Mouse (Mus musculus): ENCODE measurements around the gene Aip. TPM values are rescaled to one million over a fixed set of nuclear protein-coding genes. Genes with fewer than 3 reads are reported as not detected.

The Aip gene
- polyA plus RNA-seq, 1 experiment from 2014 or later, result 91.2 TPM

DNA sequence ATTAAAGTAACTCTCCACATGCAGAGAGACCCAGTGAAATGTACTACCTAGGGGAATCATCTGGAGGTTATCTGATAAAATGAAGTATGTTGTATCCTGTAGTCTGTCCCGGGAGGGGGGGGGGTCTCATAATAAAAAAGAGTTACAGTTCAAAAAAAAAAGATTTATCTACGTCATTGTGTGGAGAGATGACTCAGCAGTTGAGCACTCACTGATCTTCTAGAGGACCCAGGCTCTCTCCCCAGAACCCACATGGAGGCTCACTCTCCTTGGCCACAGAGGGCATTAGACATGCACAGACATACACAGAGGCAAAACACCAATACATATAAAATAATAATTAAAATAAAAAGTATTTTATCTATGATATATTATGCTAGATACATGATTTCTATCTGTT, 34.3 kb downstream of the Aip start:
- Histone ChIP-seq H3K9me3 (ENCODE audit: control insufficient read depth, low read length) (no peaks in the 10 kb centered on the region), H3K4me3 (ENCODE audit: low read depth, low read length) (no peak overlapping the region), H3K4me2 (ENCODE audit: low read depth, severe bottlenecking) (no peak overlapping the region), H3K36me3 (ENCODE audit: control insufficient read depth, insufficient read depth, low read length) (no peaks in the 10 kb centered on the region), H3K27me3 (ENCODE audit: control insufficient read depth, insufficient read depth, low read length) (no peaks in the 10 kb centered on the region), H3K4me1 (ENCODE audit: control insufficient read depth, insufficient read depth, low read length) (peaks cover 3% of the 10 kb centered on the region; the same call in 1 of the 2 replicates), H3K27ac (replicated peaks; ENCODE audit: low read depth, low read length) (no peak overlapping the region), H3K9ac (ENCODE audit: low read length) (no peak overlapping the region)
- 72% methylated on average over 2 of the region's 2 CpGs for WGBS
- DNase-seq (ENCODE audit: low spot score) (no peak), ATAC-seq (ENCODE audit: insufficient number of reproducible peaks, low FRiP score, low TSS enrichment, low read depth) (no peak)

DNA sequence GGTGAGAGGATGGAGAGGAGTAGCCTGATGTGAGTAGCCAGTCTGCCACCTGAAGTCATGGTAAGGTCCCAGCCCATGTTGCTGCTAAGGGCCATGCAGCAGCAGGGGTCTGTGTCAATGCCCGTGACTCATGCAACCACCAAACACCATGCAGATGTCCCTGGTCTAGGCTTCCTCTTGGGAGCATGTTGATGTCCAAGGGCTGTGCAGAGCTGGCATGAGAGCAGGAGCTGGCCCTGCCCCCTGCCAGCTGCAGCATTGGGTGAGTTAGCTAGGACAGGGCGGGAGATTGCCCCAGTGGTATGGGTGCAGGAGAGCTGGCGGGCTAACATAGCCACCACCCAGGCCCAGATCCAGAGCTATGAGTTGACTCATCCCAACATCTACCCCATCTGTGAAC, 35.2 kb downstream of the Aip start:
- no peak overlapping the region for H3K27ac ChIP-seq (replicated peaks; ENCODE audit: low read depth, low read length)
- 89% methylated on average over 3 of the region's 3 CpGs for WGBS
- H3K36me3 ChIP-seq (ENCODE audit: control insufficient read depth, insufficient read depth, low read length), result no peaks in the 10 kb centered on the region
- no peaks in the 10 kb centered on the region for H3K4me1 ChIP-seq (ENCODE audit: control insufficient read depth, insufficient read depth, low read length)
- DNase-seq (ENCODE audit: low spot score) (no peak), ATAC-seq (ENCODE audit: insufficient number of reproducible peaks, low FRiP score, low TSS enrichment, low read depth) (no peak)
- H3K9ac ChIP-seq (ENCODE audit: low read length), result no peak overlapping the region
- H3K9me3 ChIP-seq (ENCODE audit: control insufficient read depth, low read length), result no peaks in the 10 kb centered on the region
- H3K4me2 ChIP-seq (ENCODE audit: low read depth, severe bottlenecking), result no peak overlapping the region
- H3K4me3 ChIP-seq (ENCODE audit: low read depth, low read length), result no peak overlapping the region
- H3K27me3 ChIP-seq (ENCODE audit: control insufficient read depth, insufficient read depth, low read length), result no peaks in the 10 kb centered on the region

DNA sequence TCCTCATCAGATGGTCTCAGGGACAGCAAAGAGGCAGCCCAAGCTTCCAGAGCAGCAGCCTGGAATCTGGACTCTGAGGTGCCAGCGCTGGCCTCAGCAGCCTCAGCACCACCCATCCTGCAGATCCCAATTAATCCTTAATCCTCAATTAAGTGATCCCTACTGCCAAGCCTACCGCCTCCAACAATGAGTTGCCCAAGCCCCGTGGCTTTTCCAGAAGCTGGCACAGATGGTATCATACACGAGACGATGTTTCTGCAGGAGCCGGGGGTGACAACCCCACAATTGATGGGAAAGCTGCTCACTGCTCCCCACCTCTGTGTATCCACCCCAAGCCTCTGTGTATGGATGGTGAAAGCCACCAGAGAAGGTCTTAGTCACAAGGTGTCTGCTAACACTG, 36.5 kb downstream of the Aip start:
- DNase-seq (ENCODE audit: low spot score) (no peak), ATAC-seq (ENCODE audit: insufficient number of reproducible peaks, low FRiP score, low TSS enrichment, low read depth) (no peak)
- Histone ChIP-seq H3K36me3 (ENCODE audit: control insufficient read depth, insufficient read depth, low read length) (no peaks in the 10 kb centered on the region), H3K9me3 (ENCODE audit: control insufficient read depth, low read length) (no peaks in the 10 kb centered on the region), H3K4me1 (ENCODE audit: control insufficient read depth, insufficient read depth, low read length) (no peaks in the 10 kb centered on the region), H3K4me2 (ENCODE audit: low read depth, severe bottlenecking) (no peak overlapping the region), H3K27me3 (ENCODE audit: control insufficient read depth, insufficient read depth, low read length) (peaks cover 3% of the 10 kb centered on the region; the same call in 1 of the 2 replicates), H3K9ac (ENCODE audit: low read length) (no peak overlapping the region), H3K27ac (replicated peaks; ENCODE audit: low read depth, low read length) (no peak overlapping the region), H3K4me3 (ENCODE audit: low read depth, low read length) (no peak overlapping the region)
- WGBS, result 85% methylated on average over 6 of the region's 6 CpGs

DNA sequence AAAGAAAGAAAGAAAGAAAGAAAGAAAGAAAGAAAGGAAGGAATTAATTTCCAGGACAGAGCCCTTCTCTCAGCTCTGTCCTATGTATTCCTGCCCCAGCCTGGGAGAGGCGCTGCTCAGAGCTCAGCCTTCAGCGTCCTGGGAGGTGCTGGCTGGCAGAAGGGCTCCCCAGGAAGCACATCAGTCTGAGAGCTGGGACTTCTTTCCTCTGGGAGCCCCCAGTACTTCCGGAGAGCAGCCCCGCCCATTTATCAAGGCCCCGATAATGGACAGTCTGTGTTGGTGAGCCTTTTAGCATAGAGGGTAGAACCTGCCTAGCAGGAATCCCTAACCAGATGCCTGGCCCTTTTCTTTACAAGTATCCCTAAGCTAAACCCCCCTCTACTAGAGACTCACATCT, 37.5 kb downstream of the Aip start:
- 58% methylated on average over 5 of the region's 5 CpGs for WGBS
- no peak overlapping the region for H3K27ac ChIP-seq (replicated peaks; ENCODE audit: low read depth, low read length)
- ATAC-seq (ENCODE audit: insufficient number of reproducible peaks, low FRiP score, low TSS enrichment, low read depth) (no peak), DNase-seq (ENCODE audit: low spot score) (no peak)
- H3K4me2 ChIP-seq (ENCODE audit: low read depth, severe bottlenecking), result no peak overlapping the region
- H3K4me1 ChIP-seq (ENCODE audit: control insufficient read depth, insufficient read depth, low read length), result no peaks in the 10 kb centered on the region
- no peak overlapping the region for H3K4me3 ChIP-seq (ENCODE audit: low read depth, low read length)
- no peaks in the 10 kb centered on the region for H3K36me3 ChIP-seq (ENCODE audit: control insufficient read depth, insufficient read depth, low read length)
- no peaks in the 10 kb centered on the region for H3K9me3 ChIP-seq (ENCODE audit: control insufficient read depth, low read length)
- peaks cover 3% of the 10 kb centered on the region; the same call in 1 of the 2 replicates for H3K27me3 ChIP-seq (ENCODE audit: control insufficient read depth, insufficient read depth, low read length)
- H3K9ac ChIP-seq (ENCODE audit: low read length), result no peak overlapping the region

DNA sequence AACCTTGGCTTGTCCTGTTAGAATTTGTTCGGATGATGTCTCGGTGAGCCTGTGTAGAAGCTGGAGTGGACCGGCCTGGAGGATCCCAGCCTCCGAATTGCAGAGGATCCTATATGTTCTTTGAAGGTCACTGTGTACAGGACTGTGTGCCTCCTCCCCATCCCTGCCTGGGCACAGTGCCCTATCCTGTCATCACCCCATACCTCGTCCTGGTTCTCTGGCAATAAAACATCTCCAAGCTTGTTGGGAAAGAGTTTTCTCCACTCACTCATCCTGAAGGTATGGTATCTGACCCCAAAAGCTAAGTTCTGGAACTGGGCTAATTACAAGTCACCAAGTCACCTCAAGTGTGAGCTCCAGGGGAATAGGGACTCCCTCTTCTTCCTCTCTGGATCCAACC, 38.6 kb downstream of the Aip start:
- DNase-seq (ENCODE audit: low spot score) (no peak), ATAC-seq (ENCODE audit: insufficient number of reproducible peaks, low FRiP score, low TSS enrichment, low read depth) (no peak)
- Histone ChIP-seq H3K9ac (ENCODE audit: low read length) (no peak overlapping the region), H3K4me2 (ENCODE audit: low read depth, severe bottlenecking) (no peak overlapping the region), H3K27me3 (ENCODE audit: control insufficient read depth, insufficient read depth, low read length) (peaks cover 3% of the 10 kb centered on the region; the same call in 1 of the 2 replicates), H3K4me1 (ENCODE audit: control insufficient read depth, insufficient read depth, low read length) (no peaks in the 10 kb centered on the region), H3K9me3 (ENCODE audit: control insufficient read depth, low read length) (no peaks in the 10 kb centered on the region), H3K4me3 (ENCODE audit: low read depth, low read length) (no peak overlapping the region), H3K36me3 (ENCODE audit: control insufficient read depth, insufficient read depth, low read length) (no peaks in the 10 kb centered on the region), H3K27ac (replicated peaks; ENCODE audit: low read depth, low read length) (no peak overlapping the region)
- 85% methylated on average over 5 of the region's 5 CpGs for WGBS

DNA sequence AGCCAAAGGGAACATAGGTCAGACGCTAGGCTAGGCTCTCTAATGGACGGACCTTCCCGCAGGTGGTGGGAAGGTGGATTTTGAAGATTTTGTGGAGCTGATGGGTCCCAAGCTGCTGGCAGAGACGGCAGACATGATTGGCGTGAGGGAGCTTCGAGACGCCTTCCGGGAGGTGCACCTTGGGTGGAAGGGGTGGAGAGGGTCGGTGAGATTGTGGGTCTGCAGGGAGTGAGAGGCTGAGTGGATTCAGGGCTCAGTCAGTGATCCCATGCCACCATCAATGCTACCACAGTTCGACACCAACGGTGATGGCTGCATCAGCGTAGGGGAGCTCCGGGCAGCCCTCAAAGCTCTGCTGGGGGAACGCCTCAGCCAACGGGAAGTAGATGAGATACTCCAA, 39.5 kb downstream of the Aip start:
- ATAC-seq (ENCODE audit: insufficient number of reproducible peaks, low FRiP score, low TSS enrichment, low read depth), result no peak
- no peak overlapping the region for H3K4me3 ChIP-seq (ENCODE audit: low read depth, low read length)
- no peak for DNase-seq (ENCODE audit: low spot score)
- peaks cover 3% of the 10 kb centered on the region; the same call in 1 of the 2 replicates for H3K27me3 ChIP-seq (ENCODE audit: control insufficient read depth, insufficient read depth, low read length)
- H3K9me3 ChIP-seq (ENCODE audit: control insufficient read depth, low read length), result no peaks in the 10 kb centered on the region
- H3K9ac ChIP-seq (ENCODE audit: low read length), result no peak overlapping the region
- no peak overlapping the region for H3K4me2 ChIP-seq (ENCODE audit: low read depth, severe bottlenecking)
- 90% methylated on average over 15 of the region's 15 CpGs for WGBS
- H3K27ac ChIP-seq (replicated peaks; ENCODE audit: low read depth, low read length), result no peak overlapping the region
- H3K36me3 ChIP-seq (ENCODE audit: control insufficient read depth, insufficient read depth, low read length), result no peaks in the 10 kb centered on the region
- H3K4me1 ChIP-seq (ENCODE audit: control insufficient read depth, insufficient read depth, low read length), result no peaks in the 10 kb centered on the region

DNA sequence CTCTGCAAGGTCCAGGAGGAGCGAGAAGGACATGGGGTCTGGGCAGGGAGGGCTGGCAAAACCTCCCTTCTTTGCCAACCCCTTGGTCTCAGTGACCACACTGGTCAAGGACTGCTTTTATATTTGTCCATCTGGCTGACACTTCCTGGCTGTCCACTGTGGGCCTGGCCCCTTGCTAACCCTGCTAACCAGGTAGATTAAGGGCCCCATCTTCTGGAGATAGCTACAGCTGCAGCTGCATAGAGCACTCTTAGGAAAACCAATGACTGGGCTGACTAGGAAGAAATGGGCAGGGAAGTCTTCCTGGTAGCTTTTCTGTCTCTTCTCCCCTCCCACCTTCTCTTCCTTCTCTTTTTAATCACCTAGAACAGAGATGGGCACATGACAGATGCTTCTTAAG, 40.7 kb downstream of the Aip start:
- 85% methylated on average over 1 of the region's 1 CpGs for WGBS
- Histone ChIP-seq H3K4me2 (ENCODE audit: low read depth, severe bottlenecking) (no peak overlapping the region), H3K27me3 (ENCODE audit: control insufficient read depth, insufficient read depth, low read length) (peaks cover 3% of the 10 kb centered on the region; the same call in 1 of the 2 replicates), H3K9ac (ENCODE audit: low read length) (no peak overlapping the region), H3K4me3 (ENCODE audit: low read depth, low read length) (no peak overlapping the region), H3K4me1 (ENCODE audit: control insufficient read depth, insufficient read depth, low read length) (no peaks in the 10 kb centered on the region), H3K27ac (replicated peaks; ENCODE audit: low read depth, low read length) (no peak overlapping the region), H3K9me3 (ENCODE audit: control insufficient read depth, low read length) (no peaks in the 10 kb centered on the region), H3K36me3 (ENCODE audit: control insufficient read depth, insufficient read depth, low read length) (no peaks in the 10 kb centered on the region)
- no peak for ATAC-seq (ENCODE audit: insufficient number of reproducible peaks, low FRiP score, low TSS enrichment, low read depth)
- DNase-seq (ENCODE audit: low spot score), result no peak

DNA sequence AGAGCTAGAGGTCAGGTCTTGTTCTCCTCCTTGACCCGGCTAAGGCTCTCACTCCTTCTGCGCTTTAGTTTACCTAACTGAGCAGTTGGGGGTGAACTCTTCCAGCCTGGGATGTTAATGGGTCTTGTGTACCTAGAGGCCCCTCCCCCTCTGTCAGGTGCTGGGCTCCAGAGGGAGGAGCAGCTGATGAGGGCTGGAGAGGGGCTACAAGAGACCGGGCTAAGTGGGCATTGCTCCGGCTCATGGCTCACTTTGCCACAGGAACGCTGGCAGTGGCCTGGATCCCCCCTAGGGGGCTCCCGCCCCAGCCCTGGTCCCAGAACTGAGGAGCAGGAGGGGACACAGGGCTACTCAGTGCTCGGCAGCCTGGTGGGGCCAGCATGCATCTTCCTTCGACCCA, 41.8 kb downstream of the Aip start:
- 24% methylated on average over 8 of the region's 8 CpGs for WGBS
- DNase-seq (ENCODE audit: low spot score) (no peak), ATAC-seq (ENCODE audit: insufficient number of reproducible peaks, low FRiP score, low TSS enrichment, low read depth) (no peak)
- Histone ChIP-seq H3K9me3 (ENCODE audit: control insufficient read depth, low read length) (no peaks in the 10 kb centered on the region), H3K36me3 (ENCODE audit: control insufficient read depth, insufficient read depth, low read length) (no peaks in the 10 kb centered on the region), H3K4me3 (ENCODE audit: low read depth, low read length) (no peak overlapping the region), H3K27me3 (ENCODE audit: control insufficient read depth, insufficient read depth, low read length) (peaks cover 3% of the 10 kb centered on the region; the same call in 1 of the 2 replicates), H3K27ac (replicated peaks; ENCODE audit: low read depth, low read length) (no peak overlapping the region), H3K9ac (ENCODE audit: low read length) (no peak overlapping the region), H3K4me2 (ENCODE audit: low read depth, severe bottlenecking) (no peak overlapping the region), H3K4me1 (ENCODE audit: control insufficient read depth, insufficient read depth, low read length) (no peaks in the 10 kb centered on the region)

DNA sequence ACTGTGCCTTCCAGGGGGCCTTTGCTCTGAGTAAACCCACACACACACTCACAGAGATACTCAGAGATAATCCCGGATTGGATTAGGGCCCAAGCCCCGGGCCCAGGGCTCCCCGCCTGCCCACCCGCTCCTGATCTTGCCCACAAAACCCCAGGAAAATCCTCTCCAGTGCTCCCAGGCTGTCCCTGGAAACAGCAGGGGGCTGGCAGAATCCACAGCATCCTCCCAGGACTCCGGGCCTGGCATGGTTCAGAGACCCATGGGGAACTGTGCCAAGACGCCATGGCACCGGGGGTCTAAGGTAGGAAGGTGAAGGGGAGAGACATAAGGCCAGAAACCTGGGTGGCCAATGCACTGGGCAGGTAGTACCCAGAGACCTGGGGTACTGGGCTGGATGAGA, 42.3 kb downstream of the Aip start:
- DNase-seq (ENCODE audit: low spot score) (no peak), ATAC-seq (ENCODE audit: insufficient number of reproducible peaks, low FRiP score, low TSS enrichment, low read depth) (no peak)
- no peak overlapping the region for H3K9ac ChIP-seq (ENCODE audit: low read length)

More for the DNA sequence above, 42.3 kb downstream of the Aip start:
- no peak overlapping the region for H3K27ac ChIP-seq (replicated peaks; ENCODE audit: low read depth, low read length)
- H3K4me1 ChIP-seq (ENCODE audit: control insufficient read depth, insufficient read depth, low read length), result no peaks in the 10 kb centered on the region
- H3K4me2 ChIP-seq (ENCODE audit: low read depth, severe bottlenecking), result no peak overlapping the region
- 88% methylated on average over 7 of the region's 7 CpGs for WGBS
- no peak overlapping the region for H3K4me3 ChIP-seq (ENCODE audit: low read depth, low read length)
- no peaks in the 10 kb centered on the region for H3K9me3 ChIP-seq (ENCODE audit: control insufficient read depth, low read length)
- H3K27me3 ChIP-seq (ENCODE audit: control insufficient read depth, insufficient read depth, low read length), result peaks cover 3% of the 10 kb centered on the region; the same call in 1 of the 2 replicates
- H3K36me3 ChIP-seq (ENCODE audit: control insufficient read depth, insufficient read depth, low read length), result no peaks in the 10 kb centered on the region

Measured in limb, embryonic 11.5 days (tissue).